Mouse (Mus musculus) CD4-positive, CD25-positive, alpha-beta regulatory T cell, adult 2 months (primary cell): Measurements from ENCODE around the gene Alkbh2.

Experiments
- DNase-seq: peaks from one replicate; pipeline ENCODE4 v3.0.0-alpha.2; 2012; ENCODE audit warnings: low read depth, low spot score

The Alkbh2 gene

DNA sequence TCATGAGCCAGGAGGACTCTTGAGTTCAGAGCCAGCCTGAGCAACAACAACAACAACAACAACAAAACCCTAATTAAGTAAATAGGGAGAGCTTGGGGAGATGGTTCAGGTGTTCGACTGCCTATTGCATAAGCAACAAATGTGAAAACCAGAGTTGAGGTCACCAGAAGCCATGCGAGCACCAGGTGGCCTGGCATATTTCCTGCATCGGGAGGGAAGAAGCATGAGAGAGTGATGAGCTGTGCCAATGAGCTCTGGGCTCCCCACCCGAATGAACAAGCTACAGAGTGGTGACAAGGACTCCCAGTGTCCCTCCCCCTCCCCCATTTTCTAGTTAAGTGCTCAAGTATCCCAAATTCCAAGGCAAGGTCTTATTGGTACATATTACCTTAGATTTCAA, 26.1 kb downstream of the Alkbh2 start:
- no peak for DNase-seq

DNA sequence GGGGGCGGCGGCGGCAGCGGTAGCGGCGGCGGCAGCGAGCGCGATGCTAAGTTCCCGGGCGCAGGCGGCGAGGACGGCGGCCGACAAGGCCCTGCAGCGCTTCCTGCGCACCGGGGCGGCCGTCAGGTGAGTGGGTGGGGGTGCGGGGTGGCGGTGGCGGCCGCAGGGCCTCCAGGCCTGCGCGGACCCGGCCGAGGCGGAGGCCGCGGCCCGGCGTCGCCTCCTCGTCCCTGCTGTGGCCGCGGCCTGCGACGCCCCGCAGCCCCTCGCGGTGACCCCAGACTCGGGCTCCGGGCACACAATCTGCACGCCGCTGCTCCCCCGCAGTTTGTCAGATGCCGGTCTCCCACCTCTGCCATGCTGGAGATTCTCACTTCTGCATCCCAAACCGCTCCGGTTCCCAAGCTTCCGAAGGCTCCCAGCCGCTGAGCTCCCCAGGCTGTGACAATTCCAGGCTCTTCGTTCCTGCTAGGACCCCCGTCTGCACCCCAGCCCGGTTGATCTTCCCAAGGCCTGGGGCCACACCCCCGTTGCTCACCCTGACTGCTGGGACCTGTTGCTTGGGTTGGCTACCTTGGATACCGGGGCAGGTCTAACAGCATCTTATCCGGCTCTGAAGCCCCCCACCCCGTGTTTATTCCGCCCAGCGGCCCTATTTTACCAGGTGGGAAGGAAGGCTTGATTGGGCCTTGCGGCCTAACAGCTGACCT, 27.5 kb downstream of the Alkbh2 start:
- DNase-seq: no peak

DNA sequence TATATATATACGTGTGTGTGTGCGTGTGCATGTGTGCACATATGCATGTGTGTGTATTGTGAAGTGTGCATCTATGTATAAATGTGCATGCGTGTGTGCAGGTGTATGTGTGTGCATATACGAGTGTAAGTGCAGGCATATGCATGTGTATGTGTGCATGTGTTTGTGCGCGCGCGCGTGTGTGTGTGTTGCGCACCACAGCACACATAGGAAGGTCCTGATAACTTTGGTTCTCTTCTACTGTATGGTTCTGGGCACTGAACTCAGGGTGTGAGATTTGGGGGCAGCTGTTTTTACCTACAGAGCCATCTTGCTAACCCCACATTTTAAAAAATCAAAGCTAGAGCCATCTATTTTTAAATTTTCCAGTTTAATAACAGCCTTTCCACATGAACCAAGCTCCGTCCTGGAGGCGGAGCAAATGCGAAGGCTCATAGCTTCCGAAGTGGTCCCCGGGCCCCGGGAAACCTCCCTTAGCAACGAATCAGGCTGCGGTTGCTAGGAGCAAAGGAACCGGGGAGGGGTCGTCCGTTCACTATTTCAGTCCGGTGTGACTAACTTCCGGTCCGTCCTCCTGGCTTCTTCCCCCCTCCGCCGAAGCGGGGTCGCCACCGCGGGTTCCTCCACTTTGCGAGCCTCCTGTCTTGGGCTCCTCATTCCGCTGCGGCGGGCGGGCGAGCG, 28.2 kb downstream of the Alkbh2 start:
- DNase-seq: peak; percentile 91

DNA sequence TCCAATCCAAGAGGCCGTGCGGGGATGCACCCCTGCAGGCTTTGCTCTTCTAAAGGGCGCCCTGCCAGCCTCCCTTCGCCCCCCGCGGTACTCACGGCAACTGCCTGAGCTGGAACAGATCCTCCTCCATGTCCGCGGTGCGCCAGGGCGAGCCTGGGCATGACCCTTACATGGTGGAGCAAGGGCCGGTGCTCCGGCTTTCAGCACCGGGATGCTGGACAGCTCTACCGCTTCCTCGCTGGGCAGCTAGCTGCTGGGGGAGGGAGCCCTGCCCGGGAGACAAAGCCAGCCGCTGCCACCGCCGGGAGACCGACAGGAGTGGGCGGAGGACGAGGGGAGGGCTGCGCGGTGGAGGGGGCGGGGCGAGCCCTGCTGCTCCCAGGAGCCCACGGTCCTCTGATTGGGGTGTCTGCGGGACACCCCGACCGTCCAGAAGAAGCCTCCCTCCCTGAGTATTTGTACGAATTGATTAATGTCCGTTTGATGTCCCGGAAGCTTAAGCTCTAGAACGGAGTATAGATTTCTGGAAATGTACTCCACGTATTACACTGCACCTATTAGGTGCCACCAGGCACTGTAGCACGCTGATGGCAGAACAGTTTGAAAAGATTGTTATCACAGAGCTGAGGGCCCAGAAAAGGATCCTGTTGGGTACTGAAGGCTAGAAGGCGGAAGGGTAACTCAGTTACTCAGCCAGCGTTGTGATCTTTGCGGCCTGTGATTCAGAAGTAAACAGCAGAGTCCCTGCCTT, 36.8 kb downstream of the Alkbh2 start, which contains the start of gene Svop:
Gene Svop, minus strand, starts transcription at position 514 of the 751 bp plus-strand sequence.
- peak; percentile 60 for DNase-seq

DNA sequence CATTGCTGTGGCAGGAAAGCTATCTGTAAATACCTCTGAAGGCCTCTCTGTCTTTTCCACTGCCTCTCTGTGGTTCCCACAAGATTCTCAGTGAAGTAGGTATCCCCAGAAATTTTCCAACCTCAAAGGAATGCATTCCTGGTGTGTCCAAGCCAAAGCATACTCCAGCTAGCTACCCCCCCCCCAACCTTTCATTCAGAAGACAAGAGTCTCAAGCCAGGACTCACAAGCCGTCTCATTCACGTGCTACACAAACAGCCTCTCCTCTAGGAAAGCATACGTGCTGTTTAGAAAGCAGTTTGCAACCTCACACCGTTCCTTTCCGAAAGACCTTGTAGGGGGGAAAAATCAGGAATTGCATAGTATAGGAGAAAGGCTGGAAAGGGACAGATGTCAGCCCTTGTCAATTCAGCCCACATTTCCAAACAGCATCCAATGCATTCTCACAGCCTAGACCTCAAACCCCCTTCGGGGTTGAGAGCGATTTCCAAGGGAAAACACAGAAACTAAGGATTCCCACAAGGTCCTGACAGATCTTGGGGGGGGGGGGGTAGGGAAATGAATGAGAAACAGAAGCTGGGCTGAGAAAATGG, 37.5 kb downstream of the Alkbh2 start:
- no peak for DNase-seq

DNA sequence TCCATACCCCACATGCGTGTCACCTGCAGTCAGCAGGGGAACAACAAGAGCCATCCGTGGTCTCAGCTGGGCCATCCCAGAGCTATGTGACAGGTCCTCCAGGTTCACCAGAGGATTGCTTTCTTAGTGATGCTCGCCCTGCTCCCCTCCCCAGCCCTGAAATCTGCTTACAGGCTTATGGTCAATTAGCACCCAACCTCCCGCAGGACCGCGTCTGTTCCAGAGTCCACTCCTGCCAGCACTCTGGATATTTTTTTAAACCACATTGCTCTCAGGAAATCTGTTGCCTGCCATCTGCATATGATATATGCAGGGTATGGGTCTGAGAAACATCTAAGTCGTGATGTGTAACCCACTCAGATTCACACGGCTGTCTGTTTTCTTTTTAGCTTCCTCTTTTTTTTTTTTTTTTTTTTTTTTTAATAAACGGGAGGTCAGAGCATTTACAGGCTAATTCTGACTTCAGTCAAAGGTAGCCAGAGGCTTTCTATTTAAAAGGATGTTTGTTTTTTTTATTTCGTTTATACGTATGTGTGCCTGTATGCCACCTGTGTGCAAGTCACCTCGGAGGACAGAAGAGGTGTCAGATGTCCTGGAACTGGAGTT, 40.0 kb downstream of the Alkbh2 start:
- DNase-seq: no peak

DNA sequence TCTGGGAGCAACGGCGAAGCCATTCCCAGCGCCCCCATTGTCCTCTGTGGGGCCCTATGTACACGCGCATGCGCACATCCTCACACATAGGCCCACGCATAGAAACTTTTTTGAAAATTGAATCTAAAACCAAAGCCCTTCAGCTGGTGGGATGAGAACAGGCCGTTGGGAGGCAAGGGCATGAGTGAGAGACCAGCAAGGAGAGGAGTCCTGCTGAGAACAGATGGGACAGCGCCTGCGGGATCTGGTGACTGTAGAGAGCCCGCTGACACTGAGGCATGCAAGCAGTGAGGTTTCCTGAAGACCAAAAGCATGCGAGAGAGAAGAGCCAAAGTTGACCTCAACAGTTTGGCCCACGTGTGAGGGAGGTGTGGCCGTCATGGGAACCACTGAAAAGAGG, 42.5 kb downstream of the Alkbh2 start:
- no peak for DNase-seq

DNA sequence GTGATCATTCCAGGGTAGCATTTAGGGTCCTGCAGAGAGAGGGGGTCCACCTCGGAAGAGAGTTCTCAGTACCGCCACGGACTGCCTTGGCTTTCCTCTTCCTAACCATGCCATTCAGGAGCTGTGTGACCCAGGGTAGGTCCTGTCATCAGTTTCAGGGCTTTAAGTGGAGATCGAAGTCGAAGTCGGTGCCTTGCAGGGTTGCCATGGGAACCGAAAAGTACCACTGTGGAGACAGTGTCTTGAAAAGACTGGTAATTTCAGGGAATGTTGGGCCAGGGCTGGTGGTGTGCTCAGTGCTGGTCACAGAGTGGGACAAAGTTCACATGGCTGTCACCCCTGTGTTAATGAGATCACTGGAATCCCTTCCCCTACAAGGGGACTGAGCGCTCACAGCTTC, 51.0 kb downstream of the Alkbh2 start:
- no peak for DNase-seq
